Mouse (Mus musculus) CD4-positive, CD25-positive, alpha-beta regulatory T cell (primary cell): ENCODE data around the gene Snx9. TPM values are rescaled to one million over a fixed set of nuclear protein-coding genes. Genes with fewer than 3 reads are reported as not detected.

Experiments used
- polyA plus RNA-seq: library from polyadenylated mRNA; unstranded; fragments of 100-300 nt; shearing (Covaris generic); gene quantifications from one replicate; pipeline ENCODE4 v1.2.1, GENCODE M21; 2017

Snx9 gene
- 17.4 TPM for polyA plus RNA-seq

GRCm38 (mm10) chr17:5841128-5841942 is at the start of gene Snx9:
Snx9 (plus strand) TSS chr17:5841329.

GRCm38 (mm10) chr17:5941230-5942043 is 100.3 kb downstream of the Snx9 start, which contains the start of gene Synj2:
Synj2 (plus strand) TSS chr17:5941280.

Other genes starting within 250 kb of the Snx9 start
- 29.4 TPM for gene Synj2, start 100.0 kb downstream of the Snx9 start, polyA plus RNA-seq
- gene Serac1, start 238.4 kb downstream of the Snx9 start, polyA plus RNA-seq = 2.7 TPM
- 91.5 TPM for gene Gtf2h5, start 238.5 kb downstream of the Snx9 start, polyA plus RNA-seq